Mouse (Mus musculus) MEL (cell line): ENCODE data around the gene Grin2b.

Experiments used
- CTCF ChIP-seq, 3 experiments: IDR thresholded peaks in 2 of 3; conservative IDR thresholded peaks in 1 of 3; 2 replicates each; pipeline ENCODE4 v1.5.1; 2011 to 2012; ENCODE audit warnings: low read length in 3 of 3, low read depth in 2 of 3, mild to moderate bottlenecking in 2 of 3, improper control_type of control experiment in 1 of 3, inconsistent platforms in 1 of 3, mixed read lengths in 1 of 3, moderate library complexity in 1 of 3; ENCODE audit not compliant: control insufficient read depth in 1 of 3, insufficient read depth in 1 of 3, poor library complexity in 1 of 3, severe bottlenecking in 1 of 3
- GATA1 ChIP-seq: IDR thresholded peaks from 2 replicates; pipeline ENCODE4 v1.6.1; 2011; ENCODE audit warnings: low read depth, low read length, improper control_type of control experiment
- HCFC1 ChIP-seq: IDR thresholded peaks from 2 replicates; pipeline ENCODE4 v1.6.1; 2012; ENCODE audit warnings: low read depth, mild to moderate bottlenecking, inconsistent platforms, low read length, improper control_type of control experiment, moderate library complexity
- MAX ChIP-seq: IDR thresholded peaks from 2 replicates; pipeline ENCODE4 v1.6.1; 2011; ENCODE audit warnings: low read length, improper control_type of control experiment
- MXI1 ChIP-seq: IDR thresholded peaks from 2 replicates; pipeline ENCODE4 v1.6.1; 2011; ENCODE audit warnings: mild to moderate bottlenecking, low read depth, low read length, improper control_type of control experiment
- POLR2A ChIP-seq, 2 experiments: IDR thresholded peaks; 2 replicates each; pipeline ENCODE4 v1.6.1; 2011 to 2012; ENCODE audit warnings: low read length in 2 of 2, mild to moderate bottlenecking in 2 of 2, control low read depth in 1 of 2, improper control_type of control experiment in 1 of 2, low read depth in 1 of 2, moderate library complexity in 1 of 2; ENCODE audit not compliant: control insufficient read depth in 1 of 2, insufficient read depth in 1 of 2, poor library complexity in 1 of 2
- POLR2AphosphoS2 ChIP-seq: IDR thresholded peaks from 2 replicates; pipeline ENCODE4 v1.6.1; 2011; ENCODE audit warnings: low read length, improper control_type of control experiment
- SMC3 ChIP-seq: IDR thresholded peaks from 2 replicates; pipeline ENCODE4 v1.6.1; 2011; ENCODE audit warnings: low read depth, low read length, improper control_type of control experiment
- TCF12 ChIP-seq: IDR thresholded peaks from 2 replicates; pipeline ENCODE4 v1.6.1; 2014; ENCODE audit warnings: low read depth, mild to moderate bottlenecking, inconsistent platforms, low read length, improper control_type of control experiment, moderate library complexity
- USF1 ChIP-seq: IDR thresholded peaks from 2 replicates; pipeline ENCODE4 v1.6.1; 2014; ENCODE audit warnings: low read depth, mild to moderate bottlenecking, inconsistent platforms, low read length, improper control_type of control experiment, moderate library complexity
- ZNF384 ChIP-seq: IDR thresholded peaks from 2 replicates; pipeline ENCODE4 v1.6.1; 2012; ENCODE audit warnings: low read depth, mild to moderate bottlenecking, inconsistent platforms, low read length, improper control_type of control experiment

DNA sequence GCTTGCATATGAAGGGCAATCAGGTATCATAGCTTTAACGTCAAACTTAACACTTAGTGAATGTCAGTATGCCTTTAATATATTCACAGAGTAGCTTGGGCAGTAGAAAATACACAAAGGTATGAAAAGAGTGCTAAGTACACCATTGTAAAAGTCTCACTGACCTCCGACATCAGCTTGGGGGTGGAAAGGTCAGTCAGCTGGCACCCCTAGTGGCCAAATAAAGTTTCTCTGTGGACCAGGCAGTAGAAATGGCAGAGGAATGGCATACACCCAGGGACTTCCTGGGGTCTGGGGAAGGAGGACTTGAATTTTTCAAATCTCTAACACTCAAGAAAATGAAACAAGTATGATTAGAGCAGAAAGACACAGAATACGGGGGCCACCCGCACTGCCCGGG is 339.8 kb downstream of the Grin2b start:
- TF ChIP-seq ZNF384 (no peak), CTCF (IDR thresholded peaks at IDR 0.05 in 2 of 3, conservative IDR thresholded peaks at IDR 0.05 in 1 of 3; ENCODE audit: control insufficient read depth in 1 of 3, insufficient read depth in 1 of 3, low read depth in 2 of 3, low read length in 3 of 3, poor library complexity in 1 of 3, severe bottlenecking in 1 of 3) (no peak), SMC3 (no peak), TCF12 (no peak), MXI1 (no peak), GATA1 (no peak), HCFC1 (no peak), MAX (no peak), POLR2AphosphoS2 (no peak), POLR2A (IDR thresholded peaks at IDR 0.05; ENCODE audit: control insufficient read depth in 1 of 2, insufficient read depth in 1 of 2, low read depth in 1 of 2, low read length in 2 of 2, poor library complexity in 1 of 2) (no peak), USF1 (no peak)
